Mouse (Mus musculus): Measurements from ENCODE around the gene Srgn. TPM values are rescaled to one million over a fixed set of nuclear protein-coding genes. Genes with fewer than 3 reads are reported as not detected.
"Not testable (repeated sequence)": the region's sequence is repeated elsewhere in the genome, so short reads cannot be mapped to it uniquely, and the experiment has no call there.

Gene Srgn
- polyA plus RNA-seq, 1 experiment from 2014 or later: 67.1 TPM

GRCm38 (mm10) chr10:62503836-62504628 is 23.2 kb downstream of the Srgn start:
- peak overlapping the region; percentile 61 for H3K4me2 ChIP-seq
- peak overlapping the region; percentile 51 for H3K9ac ChIP-seq
- peak overlapping the region; percentile 82 for H3K27ac ChIP-seq
- DNase-seq (no peak), ATAC-seq (ENCODE audit: low read depth) (peak; percentile 63)
- peaks cover 83% of the 10 kb centered on the region for H3K4me1 ChIP-seq (replicated peaks)
- H3K4me3 ChIP-seq (replicated peaks): peak overlapping the region; percentile 23; the same call in 1 of the 2 replicates
- no peaks in the 10 kb centered on the region for H3K36me3 ChIP-seq
- H3K27me3 ChIP-seq: 0 out of 2 replicates have a peak, but pooled peaks cover 4% of the 10 kb centered on the region
- 15% methylated on average over 12 of the region's 12 CpGs for WGBS (ENCODE audit: insufficient replicate concordance)
- H3K9me3 ChIP-seq (replicated peaks): no peaks in the 10 kb centered on the region

- Histone ChIP-seq H3K4me1 (replicated peaks) (peaks cover 76% of the 10 kb centered on the region), H3K9ac (peak overlapping the region; percentile 51), H3K4me2 (peak overlapping the region; percentile 61), H3K9me3 (replicated peaks) (no peaks in the 10 kb centered on the region), H3K27me3 (no peaks in the 10 kb centered on the region), H3K36me3 (no peaks in the 10 kb centered on the region), H3K27ac (peak overlapping the region; percentile 82), H3K4me3 (replicated peaks) (peak overlapping the region; percentile 23; the same call in 1 of the 2 replicates)
- 12% methylated on average over 4 of the region's 4 CpGs for whole genome bisulfite sequencing (ENCODE audit: insufficient replicate concordance)
- no peak for ATAC-seq (ENCODE audit: low read depth)
- DNase-seq: no peak
These were observed 23.9 kb downstream of the Srgn start for GRCm38 (mm10) chr10:62503353-62503752.

DNA sequence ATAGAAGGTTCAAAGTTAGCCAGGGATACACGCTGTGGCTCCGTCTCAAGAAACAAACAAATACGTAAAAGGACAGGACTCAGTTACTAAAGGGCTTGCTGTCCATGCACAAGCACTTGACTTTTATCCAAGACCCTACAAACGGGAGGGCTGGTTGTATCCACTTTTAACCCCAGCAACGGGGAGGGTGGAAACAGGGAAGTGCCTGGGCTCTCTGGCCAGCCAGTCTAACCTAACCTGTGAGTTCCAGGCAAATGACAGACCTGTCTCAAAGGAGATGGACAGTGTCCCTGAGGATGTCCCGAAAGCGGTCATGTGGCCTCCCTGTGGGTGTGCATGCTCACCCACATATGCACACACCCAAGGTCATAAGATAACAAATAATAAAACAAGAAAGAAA is 25.3 kb downstream of the Srgn start:
- 69% methylated on average over 7 of the region's 7 CpGs for WGBS (ENCODE audit: insufficient replicate concordance)
- no peaks in the 10 kb centered on the region for H3K9me3 ChIP-seq (replicated peaks)
- DNase-seq: no peak
- H3K4me3 ChIP-seq (replicated peaks): no peak overlapping the region
- no peak for ATAC-seq (ENCODE audit: low read depth)
- peaks cover 64% of the 10 kb centered on the region for H3K4me1 ChIP-seq (replicated peaks)
- H3K36me3 ChIP-seq: no peaks in the 10 kb centered on the region
- H3K27me3 ChIP-seq: no peaks in the 10 kb centered on the region
- H3K9ac ChIP-seq: no peak overlapping the region
- H3K4me2 ChIP-seq: no peak overlapping the region
- H3K27ac ChIP-seq: no peak overlapping the region; the same call in 1 of the 2 replicates

- Histone ChIP-seq H3K27ac (peak overlapping the region; percentile 31), H3K27me3 (no peaks in the 10 kb centered on the region), H3K36me3 (no peaks in the 10 kb centered on the region), H3K9ac (no peak overlapping the region), H3K9me3 (replicated peaks) (no peaks in the 10 kb centered on the region), H3K4me1 (replicated peaks) (peaks cover 56% of the 10 kb centered on the region), H3K4me3 (replicated peaks) (no peak overlapping the region), H3K4me2 (0 out of 2 replicates have a peak overlapping the region, but pooled peaks have one; percentile 19)
- ATAC-seq (ENCODE audit: low read depth) (no peak), DNase-seq (no peak)
- WGBS (ENCODE audit: insufficient replicate concordance): 63% methylated on average over 9 of the region's 9 CpGs
These were observed 26.2 kb downstream of the Srgn start for GRCm38 (mm10) chr10:62500916-62501615.

- DNase-seq (peak; percentile 43), ATAC-seq (ENCODE audit: low read depth) (no peak)
- WGBS (ENCODE audit: insufficient replicate concordance): 20% methylated on average over 15 of the region's 15 CpGs
- peaks cover 49% of the 10 kb centered on the region for H3K4me1 ChIP-seq (replicated peaks)
- H3K36me3 ChIP-seq: 0 out of 2 replicates have a peak, but pooled peaks cover 4% of the 10 kb centered on the region
- no peaks in the 10 kb centered on the region for H3K9me3 ChIP-seq (replicated peaks)
- H3K4me2 ChIP-seq: 0 out of 2 replicates have a peak overlapping the region, but pooled peaks have one; percentile 19
- no peak overlapping the region for H3K9ac ChIP-seq
- H3K27me3 ChIP-seq: no peaks in the 10 kb centered on the region
- H3K27ac ChIP-seq: no peak overlapping the region
- H3K4me3 ChIP-seq (replicated peaks): no peak overlapping the region
These were observed 26.9 kb downstream of the Srgn start for GRCm38 (mm10) chr10:62500088-62500915.

DNA sequence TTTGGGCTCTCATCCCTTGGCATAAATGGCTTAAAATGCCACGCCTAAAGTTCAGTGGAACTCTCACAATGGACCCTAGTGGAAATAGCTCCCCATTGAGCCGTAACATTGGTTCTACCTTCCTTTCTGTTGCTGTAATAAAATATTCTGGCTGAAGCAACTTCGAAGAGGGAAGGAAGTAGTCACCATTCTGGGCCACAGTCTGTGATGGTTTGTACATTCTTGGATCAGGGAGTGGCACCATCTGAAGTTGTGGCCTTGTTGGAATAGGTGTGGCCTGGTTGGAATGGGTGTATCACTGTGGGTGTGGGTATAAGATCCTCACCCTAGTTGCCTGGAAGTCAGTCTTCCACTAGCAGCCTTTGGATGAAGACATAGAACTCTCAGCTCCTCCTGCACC is 35.6 kb downstream of the Srgn start:
- H3K4me1 ChIP-seq (replicated peaks): peaks cover 20% of the 10 kb centered on the region
- not testable (repeated sequence) for ATAC-seq (ENCODE audit: low read depth); H3K4me2 ChIP-seq; H3K27ac ChIP-seq; H3K9ac ChIP-seq; H3K27me3 ChIP-seq; DNase-seq; H3K36me3 ChIP-seq; H3K9me3 ChIP-seq (replicated peaks); H3K4me3 ChIP-seq (replicated peaks)
- whole genome bisulfite sequencing (ENCODE audit: insufficient replicate concordance): 71% methylated on average over 3 of the region's 3 CpGs

DNA sequence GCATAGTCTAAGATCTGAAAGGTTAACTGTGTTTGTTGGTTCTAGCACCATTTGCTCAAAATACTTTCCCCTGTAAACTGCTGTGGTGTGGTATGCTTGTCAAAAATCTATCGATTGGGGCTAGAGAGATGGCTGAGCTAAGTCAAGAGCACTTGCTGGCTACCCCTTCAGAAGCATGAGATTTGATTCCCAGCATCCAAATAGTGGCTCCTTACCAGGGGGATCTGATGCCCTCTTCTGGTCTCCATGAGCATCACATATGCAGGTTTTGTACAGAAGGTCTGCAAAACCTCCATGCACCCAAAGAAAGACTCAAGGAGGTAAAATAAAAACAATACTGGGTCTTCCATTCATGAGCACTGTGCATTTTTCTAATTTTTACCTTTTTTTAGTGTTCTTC is 39.0 kb downstream of the Srgn start:
- H3K9ac ChIP-seq: no peak overlapping the region
- H3K9me3 ChIP-seq (replicated peaks): no peaks in the 10 kb centered on the region
- peaks cover 38% of the 10 kb centered on the region for H3K4me1 ChIP-seq (replicated peaks)
- no peak overlapping the region for H3K4me2 ChIP-seq
- no peaks in the 10 kb centered on the region for H3K27me3 ChIP-seq
- H3K27ac ChIP-seq: no peak overlapping the region
- no peak overlapping the region for H3K4me3 ChIP-seq (replicated peaks)
- no peaks in the 10 kb centered on the region for H3K36me3 ChIP-seq
- ATAC-seq (ENCODE audit: low read depth) (no peak), DNase-seq (no peak)
- 15% methylated on average over 1 of the region's 1 CpGs for WGBS (ENCODE audit: insufficient replicate concordance)

DNA sequence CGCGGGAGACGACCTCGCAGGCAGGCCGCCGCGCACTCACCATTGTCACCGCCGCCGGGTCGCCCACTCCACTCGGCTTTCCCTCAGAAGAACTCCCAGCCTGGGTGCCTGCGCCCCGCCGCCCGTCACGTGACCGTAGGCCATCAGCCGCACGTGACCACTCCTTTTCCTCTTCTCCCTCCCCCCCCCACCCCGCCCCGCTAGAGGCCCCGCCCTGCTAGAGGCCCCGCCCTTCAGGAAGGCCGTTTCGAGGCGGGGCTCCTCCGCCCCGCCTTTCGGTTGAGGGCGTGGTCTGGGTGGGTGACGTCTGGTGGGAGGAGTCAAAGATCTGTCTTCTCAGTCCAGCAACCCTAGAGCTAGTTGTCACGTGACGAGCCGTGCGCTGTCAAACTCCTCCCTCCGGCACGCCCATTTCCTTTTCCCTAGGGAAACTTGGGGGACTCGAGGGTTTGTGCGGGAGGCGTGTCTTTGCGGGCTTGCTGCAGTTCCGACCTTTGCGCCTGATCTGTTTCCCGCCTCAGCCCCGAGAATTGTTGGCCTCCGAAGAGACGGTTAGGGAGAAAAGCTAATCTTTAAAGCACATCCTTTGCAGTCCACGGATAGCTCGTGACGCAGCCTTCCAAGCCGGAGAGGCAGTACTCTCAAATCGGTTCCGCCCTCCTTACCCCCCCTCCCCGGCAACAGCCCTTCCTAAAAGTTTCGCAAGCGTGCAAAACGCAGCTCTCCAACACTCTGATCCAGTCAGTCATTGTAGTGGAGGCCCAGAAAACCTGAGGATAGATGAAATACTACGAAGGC is 40.4 kb downstream of the Srgn start, which contains the start of gene Vps26a:
Vps26a (minus strand) TSS at position 188 of the 798 bp plus-strand sequence.
- Histone ChIP-seq H3K4me2 (peak within 1 kb of the TSS; percentile 76), H3K27me3 (no peaks in the 10 kb centered on the region), H3K9me3 (replicated peaks) (no peaks in the 10 kb centered on the region), H3K4me1 (replicated peaks) (peaks cover 43% of the 10 kb centered on the region), H3K9ac (peak within 1 kb of the TSS; percentile 96), H3K27ac (peak within 1 kb of the TSS; percentile 89), H3K4me3 (replicated peaks) (peak within 1 kb of the TSS; percentile 95), H3K36me3 (no peaks in the 10 kb centered on the region)
- DNase-seq: peak; percentile 97
- WGBS (ENCODE audit: insufficient replicate concordance): under 1% methylated on average over 56 of the region's 59 CpGs
- ATAC-seq (ENCODE audit: low read depth): peak; percentile 78

- under 1% methylated on average over 44 of the region's 48 CpGs for WGBS (ENCODE audit: insufficient replicate concordance)
- Histone ChIP-seq H3K4me1 (replicated peaks) (peaks cover 46% of the 10 kb centered on the region), H3K9ac (peak overlapping the region; percentile 96), H3K27ac (peak overlapping the region; percentile 89), H3K36me3 (no peaks in the 10 kb centered on the region), H3K4me3 (replicated peaks) (peak overlapping the region; percentile 95), H3K9me3 (replicated peaks) (no peaks in the 10 kb centered on the region), H3K4me2 (peak overlapping the region; percentile 72), H3K27me3 (no peaks in the 10 kb centered on the region)
- ATAC-seq (ENCODE audit: low read depth): peak; percentile 68
- no peak for DNase-seq
These were observed 41.2 kb downstream of the Srgn start for GRCm38 (mm10) chr10:62485878-62486582.
